Mouse (Mus musculus) layer of hippocampus, adult 9-11 months (tissue): Measurements from ENCODE around the gene Scfd2.

Experiments
- DNase-seq: peaks from one replicate; pipeline ENCODE4 v3.0.0; 2022

Scfd2 gene

GRCm38 (mm10) chr5:74531630-74532280 is at the start of gene Scfd2:
Gene Scfd2 (minus strand): TSS chr5:74531759.
- peak; percentile 96 for DNase-seq

- DNase-seq: no peak
Measured at GRCm38 (mm10) chr5:74571767-74572166, 40.2 kb upstream of the Scfd2 start.

GRCm38 (mm10) chr5:74561151-74561550 is 29.6 kb upstream of the Scfd2 start:
- no peak for DNase-seq

- DNase-seq: no peak
Measured at GRCm38 (mm10) chr5:74549566-74549965, 18.0 kb upstream of the Scfd2 start.

- no peak for DNase-seq
Measured at GRCm38 (mm10) chr5:74545606-74546005, 14.0 kb upstream of the Scfd2 start.

- no peak for DNase-seq
Measured at GRCm38 (mm10) chr5:74536180-74536947, 4.8 kb upstream of the Scfd2 start.

- peak; percentile 91 for DNase-seq
Measured at GRCm38 (mm10) chr5:74535240-74536021, 3.9 kb upstream of the Scfd2 start, which contains the start of gene Fip1l1. Gene Fip1l1 (plus strand): TSS chr5:74535449.

- no peak for DNase-seq
Measured at GRCm38 (mm10) chr5:74530785-74531184, 774 bp downstream of the Scfd2 start.

- DNase-seq: no peak
Measured at GRCm38 (mm10) chr5:74527025-74527424, 4.5 kb downstream of the Scfd2 start.

GRCm38 (mm10) chr5:74511686-74512085 is 19.9 kb downstream of the Scfd2 start:
- DNase-seq: peak; percentile 78

GRCm38 (mm10) chr5:74492705-74493104 is 38.9 kb downstream of the Scfd2 start:
- no peak for DNase-seq

GRCm38 (mm10) chr5:74484646-74485045 is 46.9 kb downstream of the Scfd2 start:
- no peak for DNase-seq

GRCm38 (mm10) chr5:74482633-74483032 is 48.9 kb downstream of the Scfd2 start:
- peak; percentile 53 for DNase-seq

GRCm38 (mm10) chr5:74482034-74482433 is 49.5 kb downstream of the Scfd2 start:
- no peak for DNase-seq

- no peak for DNase-seq
Measured at GRCm38 (mm10) chr5:74480409-74480808, 51.1 kb downstream of the Scfd2 start.

- DNase-seq: no peak
Measured at GRCm38 (mm10) chr5:74479947-74480346, 51.6 kb downstream of the Scfd2 start.

GRCm38 (mm10) chr5:74479157-74479556 is 52.4 kb downstream of the Scfd2 start:
- no peak for DNase-seq

GRCm38 (mm10) chr5:74476551-74476950 is 55.0 kb downstream of the Scfd2 start:
- no peak for DNase-seq

GRCm38 (mm10) chr5:74473117-74473516 is 58.4 kb downstream of the Scfd2 start:
- DNase-seq: no peak

GRCm38 (mm10) chr5:74470819-74471218 is 60.7 kb downstream of the Scfd2 start:
- no peak for DNase-seq

GRCm38 (mm10) chr5:74469620-74470019 is 61.9 kb downstream of the Scfd2 start:
- DNase-seq: no peak

- no peak for DNase-seq
Measured at GRCm38 (mm10) chr5:74467753-74468152, 63.8 kb downstream of the Scfd2 start.

- DNase-seq: no peak
Measured at GRCm38 (mm10) chr5:74456759-74457158, 74.8 kb downstream of the Scfd2 start.
